Mouse (Mus musculus): ENCODE measurements around the gene Rassf7. TPM values are rescaled to one million over a fixed set of nuclear protein-coding genes. Genes with fewer than 3 reads are reported as not detected.

The Rassf7 gene
- total and polyA plus RNA-seq, 3 experiments = 7.0 to 9.5 TPM; not detected in 1

DNA sequence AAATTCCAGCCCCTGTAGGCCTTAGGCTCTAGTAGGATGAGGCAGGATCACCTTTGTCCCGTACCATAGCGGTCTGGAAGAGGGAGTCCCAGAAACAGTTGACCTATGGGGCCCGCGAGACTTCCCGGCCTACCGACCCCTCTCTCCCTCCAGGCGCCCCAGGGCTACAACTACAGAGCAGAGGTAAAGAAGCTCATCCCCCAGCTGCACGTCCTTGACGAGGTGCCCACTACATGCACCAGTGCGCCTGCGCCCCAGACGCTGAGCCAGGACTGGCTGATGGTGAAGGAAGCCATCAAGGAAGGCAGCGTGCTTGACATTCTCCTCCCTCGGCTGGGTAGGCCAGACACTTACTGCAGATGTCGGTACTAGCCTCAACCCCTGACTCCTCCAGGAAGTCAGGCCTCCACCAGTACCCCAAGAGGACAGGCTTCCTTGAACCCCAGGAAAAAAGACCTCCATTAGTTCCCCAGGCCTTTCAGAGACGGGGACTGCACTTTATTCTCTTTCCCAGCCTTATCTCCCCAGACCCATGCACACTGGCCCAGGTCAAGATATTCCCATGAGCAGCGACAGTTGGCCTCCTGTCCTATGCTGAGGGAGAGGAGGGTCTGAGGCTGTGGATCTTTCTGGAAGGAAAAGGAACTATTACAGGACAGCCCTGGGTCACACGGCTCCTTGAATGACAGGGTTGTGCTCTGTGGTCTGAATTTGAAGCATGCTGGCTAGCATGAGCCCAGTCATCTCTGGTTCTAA, 9.3 kb upstream of the Rassf7 start:
- TF ChIP-seq UBTF (IDR thresholded peaks at IDR 0.05; ENCODE audit: borderline replicate concordance, insufficient read depth, low read depth, low read length) (no peak), MYB (IDR thresholded peaks at IDR 0.05; ENCODE audit: low read depth, low read length) (no peak), MXI1 (IDR thresholded peaks at IDR 0.05; ENCODE audit: low read depth, low read length) (no peak), ZMIZ1 (IDR thresholded peaks at IDR 0.05; ENCODE audit: low read depth, low read length) (no peak), MAZ (IDR thresholded peaks at IDR 0.05; ENCODE audit: low read depth, low read length) (no peak), NRF1 (IDR thresholded peaks at IDR 0.05; ENCODE audit: insufficient read depth, low read depth, low read length, poor library complexity, severe bottlenecking) (no peak), KAT2A (conservative IDR thresholded peaks at IDR 0.05; ENCODE audit: low read depth, low read length) (no peak), HCFC1 (IDR thresholded peaks at IDR 0.05; ENCODE audit: low read depth, low read length) (no peak), USF1 (IDR thresholded peaks at IDR 0.05; ENCODE audit: low read depth, low read length) (no peak), TAL1 (IDR thresholded peaks at IDR 0.05; ENCODE audit: low read length) (no peak), JUND (IDR thresholded peaks at IDR 0.05; ENCODE audit: low read depth, low read length) (no peak), TBP (IDR thresholded peaks at IDR 0.05; ENCODE audit: low read depth, low read length) (no peak)
- Histone ChIP-seq H3K27me3 (ENCODE audit: control insufficient read depth in 1 of 2, insufficient read depth in 2 of 2, low read length in 2 of 2) (peaks cover 0 to 1% of the 10 kb centered on the region in 2 experiments; a peak in 1 of 4 replicates), H3K36me3 (ENCODE audit: control insufficient read depth in 1 of 2, insufficient read depth in 2 of 2, low read length in 2 of 2) (no peaks in the 10 kb centered on the region), H3K4me3 (ENCODE audit: control insufficient read depth in 1 of 2, insufficient read depth in 1 of 2, low read depth in 2 of 2, low read length in 2 of 2) (no peak overlapping the region), H3K4me1 (ENCODE audit: control insufficient read depth in 1 of 2, insufficient read depth in 2 of 2, low read length in 2 of 2) (peaks cover 0 to 6% of the 10 kb centered on the region in 2 experiments; a peak in 2 of 4 replicates), H3K9ac (ENCODE audit: control insufficient read depth, low read depth, low read length, poor library complexity, severe bottlenecking) (no peak overlapping the region), H3K79me2 (ENCODE audit: control insufficient read depth, insufficient read depth, low read length, poor library complexity) (no peaks in the 10 kb centered on the region), H3K9me3 (replicated peaks; ENCODE audit: insufficient read depth, low read length) (no peaks in the 10 kb centered on the region), H3K27ac (ENCODE audit: control insufficient read depth, low read depth, low read length) (no peak overlapping the region)
- DNase-seq (ENCODE audit: low read depth, low spot score) = no peak

DNA sequence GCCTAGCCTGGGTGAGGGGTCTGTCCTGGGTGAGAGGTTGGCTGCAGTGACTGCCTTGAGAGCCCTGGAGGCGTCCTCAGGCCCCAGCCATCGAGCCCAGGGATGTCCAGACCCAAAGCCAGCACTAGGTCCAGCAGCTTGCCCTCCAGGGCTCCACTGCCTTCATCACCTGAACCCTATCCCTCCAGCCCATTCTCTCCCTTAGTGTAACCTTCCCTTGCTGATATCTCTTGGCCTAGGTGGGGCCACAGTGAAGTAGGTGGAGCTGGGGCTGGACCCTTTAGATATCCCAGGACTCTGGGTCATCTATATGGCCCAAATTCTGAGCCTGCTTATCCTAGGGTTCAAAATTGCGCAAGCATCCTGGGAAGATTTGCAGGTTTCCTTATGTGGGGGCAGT, 6.1 kb upstream of the Rassf7 start:
- peaks cover 0 to 1% of the 10 kb centered on the region in 2 experiments; a peak in 1 of 4 replicates for H3K27me3 ChIP-seq (ENCODE audit: control insufficient read depth in 1 of 2, insufficient read depth in 2 of 2, low read length in 2 of 2)
- H3K79me2 ChIP-seq (ENCODE audit: control insufficient read depth, insufficient read depth, low read length, poor library complexity) = no peaks in the 10 kb centered on the region
- H3K27ac ChIP-seq (ENCODE audit: control insufficient read depth, low read depth, low read length) = no peak overlapping the region
- H3K4me1 ChIP-seq (ENCODE audit: control insufficient read depth in 1 of 2, insufficient read depth in 2 of 2, low read length in 2 of 2) = peaks cover 0 to 3% of the 10 kb centered on the region in 2 experiments; a peak in 1 of 4 replicates
- H3K4me3 ChIP-seq (ENCODE audit: control insufficient read depth in 1 of 2, insufficient read depth in 1 of 2, low read depth in 2 of 2, low read length in 2 of 2) = no peak overlapping the region
- TF ChIP-seq HCFC1 (IDR thresholded peaks at IDR 0.05; ENCODE audit: low read depth, low read length) = no peak
- TF ChIP-seq SIN3A (IDR thresholded peaks at IDR 0.05; ENCODE audit: low read length) = no peak
- TF ChIP-seq MXI1 (IDR thresholded peaks at IDR 0.05; ENCODE audit: low read depth, low read length) = no peak
- TF ChIP-seq MYC (IDR thresholded peaks at IDR 0.05; ENCODE audit: low read depth, low read length) = no peak
- TF ChIP-seq ZMIZ1 (IDR thresholded peaks at IDR 0.05; ENCODE audit: low read depth, low read length) = no peak
- no peak for TF ChIP-seq GABPA (IDR thresholded peaks at IDR 0.05; ENCODE audit: low read depth, low read length)
- TF ChIP-seq UBTF (IDR thresholded peaks at IDR 0.05; ENCODE audit: borderline replicate concordance, insufficient read depth, low read depth, low read length) = no peak
- TF ChIP-seq ZC3H11A (IDR thresholded peaks at IDR 0.05; ENCODE audit: low read depth, low read length) = no peak
- TF ChIP-seq ETS1 (IDR thresholded peaks at IDR 0.05; ENCODE audit: low read depth, low read length) = no peak
- no peak for TF ChIP-seq POLR2A (IDR thresholded peaks at IDR 0.05; ENCODE audit: control insufficient read depth in 1 of 2, insufficient read depth in 1 of 2, low read depth in 1 of 2, low read length in 2 of 2, poor library complexity in 1 of 2)
- TF ChIP-seq BHLHE40 (IDR thresholded peaks at IDR 0.05; ENCODE audit: borderline replicate concordance, low read depth, low read length) = no peak
- TF ChIP-seq TAL1 (IDR thresholded peaks at IDR 0.05; ENCODE audit: low read length) = no peak
- no peak for TF ChIP-seq KAT2A (conservative IDR thresholded peaks at IDR 0.05; ENCODE audit: low read depth, low read length)
- no peaks in the 10 kb centered on the region for H3K36me3 ChIP-seq (ENCODE audit: control insufficient read depth in 1 of 2, insufficient read depth in 2 of 2, low read length in 2 of 2)
- no peak for DNase-seq (ENCODE audit: low read depth, low spot score)
- H3K9me3 ChIP-seq (replicated peaks; ENCODE audit: insufficient read depth, low read length) = no peaks in the 10 kb centered on the region
- H3K9ac ChIP-seq (ENCODE audit: control insufficient read depth, low read depth, low read length, poor library complexity, severe bottlenecking) = no peak overlapping the region
